Mouse (Mus musculus) gastrocnemius, postnatal 36 days (tissue): ENCODE measurements around the gene Zbtb8a. TPM values are rescaled to one million over a fixed set of nuclear protein-coding genes. Genes with fewer than 3 reads are reported as not detected.
"Not testable (repeated sequence)": the region's sequence is repeated elsewhere in the genome, so short reads cannot be mapped to it uniquely, and the experiment has no call there.

Experiments used
- DNase-seq, 2 experiments: peaks; one replicate each; pipeline ENCODE4 v3.0.0; 2022
- intact Hi-C: fragments of 180-260 bp; cut with DNase I; formaldehyde crosslinking; loops from one replicate; pipeline ENCODE4 v1.15.1; 2025
- long read RNA-seq, 2 experiments: library from polyadenylated mRNA; stranded (forward); transcript quantifications; one replicate each; pipeline ENCODE4 v2.0.0; 2021
- total RNA-seq, 2 experiments: library from RNA; stranded (reverse); gene quantifications; 2 replicates each; pipeline ENCODE4 v1.2.3; 2021

The Zbtb8a gene
- 1 to 10 TPM in 1 of 2 experiments, under 1 TPM in 1; 0.76 to 1.1 TPM for total RNA-seq
- long read RNA-seq, experiment 1, partial matches to known transcripts: 0 of 1 reads
- long read RNA-seq, experiment 1, other reads (novel, unspliced or antisense): 0 of 1 reads
- long read RNA-seq, experiment 2: 0 reads

DNA sequence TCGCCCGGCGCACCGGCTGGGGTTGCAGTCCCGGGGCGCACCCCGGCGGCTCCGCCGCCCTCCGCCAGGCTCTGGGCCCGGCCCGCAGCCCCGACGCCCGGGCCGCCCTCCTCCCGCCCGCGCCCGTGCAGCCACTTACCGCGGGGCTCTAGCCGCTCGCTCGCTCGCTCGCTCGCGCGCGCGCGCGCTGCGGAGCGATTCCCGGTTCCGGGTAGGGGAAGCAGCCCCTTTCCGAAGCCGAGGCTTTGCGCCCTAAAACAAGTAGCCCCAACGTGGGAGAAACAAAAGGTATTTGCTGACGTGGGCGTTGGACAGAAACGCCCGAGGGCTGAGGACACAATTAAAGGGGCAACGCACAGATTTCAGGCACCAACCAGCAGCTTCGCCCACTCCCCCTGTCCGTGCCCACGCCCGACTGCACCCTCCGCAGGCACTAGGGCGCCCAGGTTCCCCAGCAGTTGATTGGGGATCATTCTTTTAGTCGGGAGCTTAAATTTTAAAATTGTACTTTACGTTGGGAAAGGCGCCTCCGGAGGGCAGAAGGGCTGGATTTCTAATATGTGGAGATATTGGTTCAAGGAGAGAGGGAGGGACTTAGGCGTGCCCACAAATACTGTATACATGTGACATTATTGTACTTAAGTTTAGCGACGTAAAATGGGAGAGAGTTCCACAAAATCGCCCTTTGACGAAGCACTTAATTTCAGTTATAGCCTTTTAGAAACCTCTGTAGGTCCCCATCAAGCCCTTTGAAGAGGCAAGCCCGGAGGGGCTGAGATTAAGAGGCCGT, at the start of gene Zbtb8a:
Zbtb8a (minus strand) TSS at position 516 of the 790 bp plus-strand sequence.
- peak in 1 of 2 experiments; percentile 38 for DNase-seq
- intact Hi-C loops: no loop called here

DNA sequence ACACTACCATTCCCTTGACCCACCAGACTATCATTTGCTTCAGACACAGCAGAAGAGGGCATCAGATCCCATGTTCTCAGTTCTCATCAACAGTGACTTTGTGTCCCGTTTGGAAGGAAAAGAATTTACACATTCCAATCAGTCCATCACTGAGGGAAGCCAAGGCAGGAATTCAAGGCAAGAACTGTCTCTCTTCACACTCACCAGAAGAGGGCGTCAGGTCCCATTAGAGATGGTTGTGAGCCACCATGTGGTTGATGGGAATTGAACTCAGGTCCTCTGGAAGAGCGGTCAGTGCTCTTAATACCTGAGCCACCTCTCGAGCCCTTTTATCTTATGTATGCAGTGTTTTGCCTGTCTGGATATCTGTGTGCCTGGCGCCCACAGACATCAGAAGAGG, 40.4 kb upstream of the Zbtb8a start:
- intact Hi-C loops: no loop called here
- DNase-seq: no peak

DNA sequence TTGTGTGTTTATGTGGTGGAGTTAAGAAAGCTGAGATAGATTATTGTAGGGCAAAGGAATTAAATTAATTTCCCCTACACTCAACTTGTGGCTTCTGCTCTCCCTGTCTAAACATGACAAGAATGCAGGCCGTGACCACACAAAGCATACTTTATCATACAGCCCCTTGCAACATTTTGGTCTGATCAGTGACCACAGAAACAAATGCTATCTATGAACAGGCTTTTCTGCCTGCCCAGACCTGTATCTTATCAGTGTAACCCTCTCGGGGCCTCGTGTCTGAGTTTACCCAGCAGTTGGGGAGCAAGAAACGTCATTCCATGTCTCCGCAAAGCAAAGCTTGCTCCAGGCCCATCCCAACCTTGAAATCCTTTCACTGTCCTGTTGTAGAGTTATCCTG, 38.6 kb upstream of the Zbtb8a start:
- intact Hi-C loops: no loop called here
- no peak for DNase-seq

DNA sequence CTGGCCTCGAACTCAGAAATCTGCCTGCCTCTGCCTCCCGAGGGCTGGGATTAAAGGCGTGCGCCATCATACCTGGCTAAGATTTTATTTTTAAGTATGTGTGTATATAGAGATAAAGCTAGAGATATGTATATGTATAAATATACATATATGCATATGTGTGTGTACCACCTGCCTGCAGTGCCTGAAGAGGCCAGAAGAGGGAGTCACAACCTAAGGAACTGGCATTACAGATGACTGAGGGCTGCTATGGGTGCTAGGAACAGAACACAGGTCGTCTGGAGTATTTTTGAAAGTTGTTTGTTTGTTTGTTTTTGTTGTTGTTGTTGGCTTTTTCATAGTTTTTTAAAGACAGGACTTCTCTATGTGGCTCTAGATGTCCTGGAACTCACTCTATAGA, 38.0 kb upstream of the Zbtb8a start:
- DNase-seq: no peak
- intact Hi-C loops: no loop called here

DNA sequence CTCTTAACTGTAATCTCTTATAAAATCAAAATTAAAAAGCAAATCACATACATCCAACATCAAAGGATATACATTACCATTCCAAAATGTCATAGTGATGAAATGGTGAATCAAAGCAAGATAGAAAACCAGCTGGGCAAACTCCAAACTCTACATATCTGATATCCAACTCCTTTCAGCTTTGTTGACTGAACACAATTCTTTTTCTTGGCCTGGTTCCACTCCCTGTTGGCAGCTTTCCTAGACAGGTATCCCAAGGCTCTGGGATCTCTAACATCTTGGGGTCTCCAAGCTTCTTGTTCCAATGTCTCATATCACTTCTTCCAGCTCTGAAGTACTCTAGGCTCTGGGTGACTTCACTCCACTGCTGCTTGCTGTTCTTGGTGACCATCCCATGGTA, 33.1 kb upstream of the Zbtb8a start:
- no peak for DNase-seq
- intact Hi-C loops: no loop called here

DNA sequence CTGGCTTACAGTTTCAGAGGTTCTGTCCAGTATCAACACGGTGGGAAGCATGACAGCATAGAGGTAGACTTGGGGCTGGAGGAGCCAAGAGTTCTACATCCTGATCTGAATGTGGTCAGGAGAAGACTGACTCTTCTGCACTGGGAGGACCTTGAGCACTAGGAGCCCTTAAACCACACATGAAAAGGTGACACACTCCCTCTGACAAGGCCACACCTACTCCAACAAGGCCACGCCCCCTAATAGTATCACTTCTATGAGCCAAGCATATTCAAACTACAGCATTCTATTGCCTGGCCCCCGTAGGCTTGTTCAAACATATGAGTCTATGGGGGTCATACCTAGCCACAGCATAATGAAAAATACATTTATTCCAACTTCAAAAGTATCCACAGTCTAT, 32.6 kb upstream of the Zbtb8a start:
- intact Hi-C loops, DNase-seq: not testable (repeated sequence)

DNA sequence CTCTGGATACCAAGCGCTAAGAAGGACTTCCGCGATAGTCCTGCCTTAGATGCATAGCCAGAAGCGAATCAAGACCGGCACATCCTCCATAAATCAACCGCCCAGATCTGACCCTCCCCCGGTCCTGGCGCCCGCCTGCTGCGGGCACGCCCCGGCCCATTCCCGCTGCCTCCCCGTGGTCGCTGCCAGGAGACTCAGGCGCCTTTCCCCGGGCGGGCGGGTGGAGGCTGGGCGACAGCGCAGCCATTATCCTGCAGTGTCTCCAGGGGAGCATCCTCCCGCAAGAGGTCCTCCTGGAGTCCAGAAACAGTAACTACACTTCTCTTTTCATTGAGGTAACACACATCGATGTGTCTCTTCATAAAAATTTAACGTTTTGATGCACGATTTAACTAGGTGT, 28.5 kb upstream of the Zbtb8a start:
- intact Hi-C loops: no loop called here
- DNase-seq: peak; percentile 32 to 39

DNA sequence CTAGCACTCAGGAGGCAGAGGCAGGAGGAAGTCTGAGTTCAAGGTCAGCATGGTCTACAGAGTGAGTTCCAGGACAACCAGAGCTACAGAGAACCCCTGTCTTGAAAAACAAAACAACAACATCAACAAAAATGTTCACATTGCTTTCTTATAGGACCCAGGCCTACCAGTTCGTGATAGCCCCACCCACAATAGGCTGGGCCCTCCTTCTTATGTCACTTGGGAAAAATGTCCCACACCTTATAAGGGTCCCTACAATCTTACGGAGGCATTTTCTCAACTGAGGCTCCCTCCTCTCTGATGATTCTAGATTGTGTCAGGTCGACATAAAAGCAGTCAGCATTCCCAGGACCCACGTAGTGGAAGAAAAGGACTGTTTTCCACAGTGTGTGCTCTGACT, 21.9 kb upstream of the Zbtb8a start:
- no peak for DNase-seq
- intact Hi-C loops: no loop called here

DNA sequence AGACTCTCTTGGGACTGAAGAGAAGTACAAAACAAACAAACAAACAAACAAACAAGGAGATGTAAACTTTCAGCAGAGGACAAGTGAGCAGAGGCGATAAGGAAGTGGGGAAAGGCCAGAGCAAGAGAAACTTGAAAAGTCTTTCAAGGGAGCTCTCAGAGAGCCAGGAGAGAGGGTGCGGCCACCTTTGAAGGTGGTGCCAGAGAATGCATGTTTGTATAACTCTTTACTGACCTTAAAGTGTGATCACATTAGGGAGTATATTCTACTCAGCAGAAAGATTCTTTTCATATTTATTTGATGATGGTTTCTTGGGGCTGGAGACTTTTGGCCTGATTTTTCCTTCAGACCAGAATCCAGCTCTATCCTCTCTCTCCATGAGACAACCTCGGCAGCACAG, 19.0 kb upstream of the Zbtb8a start:
- DNase-seq: no peak
- intact Hi-C loops: no loop called here

DNA sequence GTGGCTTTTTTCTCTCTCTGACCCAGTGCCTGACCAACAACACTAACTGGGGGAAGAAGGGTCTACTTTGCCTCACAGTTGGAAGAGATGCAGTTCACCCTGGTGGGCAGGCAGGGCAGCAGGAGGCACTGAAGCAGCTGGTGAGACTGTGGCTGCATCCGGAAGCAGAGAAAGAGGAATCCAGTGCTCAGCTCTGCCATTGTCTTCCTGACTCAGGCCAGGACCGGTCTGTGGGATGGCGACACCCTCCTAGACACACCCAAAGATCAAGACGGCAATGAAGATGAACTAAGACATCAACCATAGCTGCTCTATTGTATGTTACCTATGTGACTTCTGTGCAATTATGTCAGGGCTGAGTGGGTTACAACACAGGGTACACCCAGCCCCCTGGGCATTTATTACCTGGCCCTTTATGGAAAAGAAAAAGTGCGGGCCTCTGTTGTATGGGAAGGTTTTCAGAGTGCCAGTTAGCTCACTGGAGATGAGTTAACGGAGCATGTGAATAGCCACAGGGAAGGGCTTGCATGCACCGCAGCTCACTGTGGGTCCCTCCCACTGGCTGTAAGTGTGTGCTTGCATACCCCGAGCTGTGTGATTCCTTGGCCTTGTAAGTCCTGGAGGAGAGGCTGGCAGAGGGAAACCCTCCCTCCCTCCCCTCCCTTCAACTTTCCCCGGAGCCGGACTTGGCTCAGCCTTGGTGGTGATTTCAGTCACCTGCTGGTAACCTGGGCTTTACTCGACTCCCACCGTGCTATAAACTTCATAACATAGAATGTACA, 16.4 kb upstream of the Zbtb8a start:
- DNase-seq: no peak
- intact Hi-C loops: no loop called here

DNA sequence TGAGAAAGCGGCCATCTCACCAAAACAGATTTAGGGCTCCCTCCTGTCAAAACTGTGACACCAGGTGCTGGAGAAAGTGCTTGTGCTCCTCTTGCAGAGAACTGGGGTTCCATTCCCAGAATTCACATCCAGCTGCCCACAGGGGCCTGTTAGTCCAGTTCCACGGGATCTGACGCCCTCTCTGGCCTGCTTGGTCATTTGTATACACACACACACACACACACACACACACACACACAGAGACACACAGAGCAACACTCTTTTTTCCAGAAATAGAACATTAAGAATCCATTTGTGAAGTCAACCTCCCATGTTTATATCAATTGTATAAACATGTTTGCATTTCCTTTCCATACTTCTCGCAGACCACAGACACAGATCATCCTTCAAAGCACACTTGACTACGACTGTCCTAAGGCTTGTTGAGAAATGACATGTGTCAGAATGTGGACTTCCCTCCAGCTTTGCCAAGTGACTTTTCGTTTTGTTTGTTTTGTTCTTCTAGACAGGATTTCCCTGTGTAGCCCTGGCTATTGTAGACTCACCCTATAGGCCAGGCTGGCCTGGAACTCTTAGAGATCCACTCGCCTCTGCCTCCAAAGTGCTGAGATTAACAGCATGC, 13.1 kb upstream of the Zbtb8a start:
- intact Hi-C loops: no loop called here

DNA sequence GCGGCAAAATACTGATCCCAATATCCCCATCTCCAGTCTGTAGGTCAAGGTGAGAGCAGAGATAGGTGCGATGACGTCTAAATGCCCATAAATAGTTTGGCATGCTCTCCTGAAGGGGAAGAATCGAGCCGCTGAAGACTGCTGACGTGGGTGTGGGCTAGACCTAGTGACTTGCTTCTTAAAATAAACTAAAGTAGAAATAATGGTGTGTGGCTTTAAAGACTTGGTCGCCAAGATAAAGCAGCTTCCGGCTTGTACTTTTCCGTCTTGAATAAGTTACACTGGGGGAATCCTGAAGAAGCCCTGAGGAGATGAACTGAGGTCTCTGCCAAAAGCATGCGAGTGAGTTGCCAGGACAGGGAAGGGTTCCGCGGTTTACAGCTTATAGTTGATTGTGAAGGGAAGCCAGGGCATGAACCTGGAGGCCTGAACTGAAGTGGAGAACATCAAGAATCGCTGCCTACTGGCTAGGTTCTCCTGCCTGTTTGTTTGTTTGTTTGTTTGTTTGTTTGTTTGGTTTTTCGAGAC, 12.4 kb upstream of the Zbtb8a start:
- intact Hi-C loops: no loop called here
- no peak for DNase-seq

More for the DNA sequence above, 13.1 kb upstream of the Zbtb8a start:
- no peak for DNase-seq

DNA sequence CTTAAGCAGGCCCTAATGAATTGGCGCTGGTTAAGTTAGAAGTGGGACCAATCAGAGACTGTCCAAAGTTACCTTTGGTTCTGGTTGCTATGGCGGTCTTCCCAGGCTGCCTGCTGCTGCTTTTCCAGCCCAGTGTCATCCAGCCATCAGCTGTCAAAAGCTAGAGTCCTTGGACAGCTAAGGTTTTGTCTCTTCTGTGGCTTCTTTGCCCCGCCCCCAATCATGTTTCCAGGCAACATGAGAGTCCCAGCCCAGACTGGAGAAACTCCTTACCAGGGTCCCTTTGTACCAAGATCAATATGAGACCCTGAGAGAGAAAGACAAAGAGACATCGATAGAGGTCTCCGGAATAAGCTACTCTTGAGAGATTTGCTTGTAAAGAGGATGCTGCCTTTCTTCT, 10.5 kb upstream of the Zbtb8a start:
- no peak for DNase-seq
- intact Hi-C loops: no loop called here

DNA sequence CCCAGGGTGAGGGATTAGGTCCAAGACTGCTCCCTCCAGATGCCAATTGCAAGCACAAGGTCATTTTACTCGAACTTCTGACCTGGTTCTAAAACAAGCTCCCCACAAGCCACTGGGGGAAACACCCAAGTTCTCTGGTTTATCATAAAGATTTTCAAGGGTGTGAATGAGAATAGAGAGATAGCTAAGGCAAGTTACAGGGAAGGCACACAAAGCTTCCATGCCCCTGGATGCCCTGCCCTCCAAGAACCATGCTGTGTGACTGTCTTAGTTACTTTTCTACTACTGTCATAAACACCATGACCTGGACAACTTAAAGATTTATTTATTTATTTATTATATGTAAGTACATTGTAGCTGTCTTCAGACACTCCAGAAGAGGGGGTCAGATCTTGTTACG, 9.1 kb upstream of the Zbtb8a start:
- intact Hi-C loops: no loop called here

DNA sequence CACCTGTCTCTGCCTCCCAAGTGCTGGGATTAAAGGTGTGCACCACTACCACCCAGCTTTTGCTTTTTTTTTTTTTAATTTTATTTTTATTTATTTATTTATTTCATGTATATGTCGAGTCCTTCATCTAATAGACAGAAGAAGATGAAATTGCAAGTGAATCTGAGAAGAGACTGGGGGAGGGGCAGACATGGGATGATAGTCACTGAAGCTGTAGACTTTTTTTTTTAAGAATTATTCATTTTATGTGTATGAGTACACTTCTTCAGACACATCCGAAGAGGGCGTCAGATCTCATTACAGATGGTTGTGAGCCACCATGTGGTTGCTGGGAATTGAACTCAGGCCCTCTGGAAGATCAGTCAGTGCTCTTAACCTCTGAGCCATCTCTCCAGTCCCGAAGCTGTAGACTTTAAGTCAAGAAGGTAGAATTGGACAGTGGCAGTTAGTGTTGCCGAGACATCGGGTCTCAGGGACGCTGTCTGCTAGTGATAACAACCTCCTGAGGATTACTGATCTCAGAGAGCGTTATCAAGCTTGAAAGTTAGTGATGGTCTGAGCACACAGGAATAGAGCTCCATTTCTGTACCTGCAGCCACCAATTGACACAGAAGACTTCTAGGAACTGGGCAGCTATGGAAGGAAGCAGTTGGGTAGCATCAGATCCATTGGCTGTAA, 8.5 kb upstream of the Zbtb8a start:
- no peak for DNase-seq
- intact Hi-C loops: no loop called here

More for the DNA sequence above, 9.1 kb upstream of the Zbtb8a start:
- DNase-seq: no peak

DNA sequence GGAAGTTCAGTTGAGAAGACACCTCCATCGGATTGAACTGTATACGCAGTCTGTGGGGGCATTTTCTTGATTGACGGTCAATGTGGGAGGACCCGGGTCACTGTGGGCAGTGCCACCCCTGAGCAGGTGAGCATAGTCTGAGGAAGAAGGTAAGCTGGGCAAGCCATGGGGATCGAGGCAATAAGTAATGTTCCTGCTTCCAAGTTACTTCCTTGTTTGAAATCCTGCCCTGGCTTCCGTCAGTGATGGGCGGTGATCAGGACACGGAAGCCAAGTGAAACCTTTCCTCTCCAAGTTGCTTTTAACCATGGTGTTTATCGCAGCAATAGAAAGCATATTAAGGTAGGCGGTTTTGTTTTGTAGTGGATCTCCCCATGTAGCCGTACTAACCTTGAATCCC, 7.8 kb upstream of the Zbtb8a start:
- intact Hi-C loops: no loop called here
- DNase-seq: no peak

DNA sequence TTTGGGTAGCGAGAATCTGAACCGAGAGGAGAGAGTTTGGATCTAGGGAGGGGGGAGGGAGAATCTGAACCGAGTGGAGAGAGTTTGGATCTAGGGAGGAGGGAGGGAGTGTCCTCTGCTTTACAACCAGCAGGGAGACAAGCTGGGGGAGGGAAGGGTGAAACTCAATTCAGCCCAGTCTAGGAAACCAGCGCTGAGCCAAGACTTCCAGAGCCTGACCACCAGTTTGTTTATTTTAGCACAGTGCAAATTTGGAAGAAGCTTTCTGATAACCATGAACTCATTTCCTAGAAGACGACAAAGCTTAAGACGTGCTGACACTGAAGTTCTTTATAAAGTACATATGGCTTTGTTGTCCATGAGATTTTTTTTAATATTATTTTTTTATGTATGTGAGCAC, 6.5 kb upstream of the Zbtb8a start:
- intact Hi-C loops: no loop called here
- no peak for DNase-seq

DNA sequence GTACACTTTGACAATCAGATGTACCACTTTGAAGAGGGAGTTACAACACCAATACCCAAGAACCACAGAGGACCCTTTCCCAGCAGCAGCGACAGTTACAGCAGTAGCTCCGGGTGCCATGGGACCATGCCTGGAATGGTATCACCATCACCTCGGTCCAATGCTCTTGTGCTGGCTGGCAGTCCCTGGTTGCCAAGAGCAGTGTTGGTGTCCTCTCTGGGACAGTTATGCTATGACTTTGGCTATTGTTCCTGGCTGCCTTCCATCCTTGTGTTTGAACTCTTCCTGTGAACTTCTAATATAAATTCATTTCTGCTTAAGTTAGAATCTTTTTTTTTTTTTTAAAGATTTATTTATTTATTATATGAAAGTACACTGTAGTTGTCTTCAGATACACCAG, 5.7 kb upstream of the Zbtb8a start:
- intact Hi-C loops: no loop called here
- DNase-seq: no peak

DNA sequence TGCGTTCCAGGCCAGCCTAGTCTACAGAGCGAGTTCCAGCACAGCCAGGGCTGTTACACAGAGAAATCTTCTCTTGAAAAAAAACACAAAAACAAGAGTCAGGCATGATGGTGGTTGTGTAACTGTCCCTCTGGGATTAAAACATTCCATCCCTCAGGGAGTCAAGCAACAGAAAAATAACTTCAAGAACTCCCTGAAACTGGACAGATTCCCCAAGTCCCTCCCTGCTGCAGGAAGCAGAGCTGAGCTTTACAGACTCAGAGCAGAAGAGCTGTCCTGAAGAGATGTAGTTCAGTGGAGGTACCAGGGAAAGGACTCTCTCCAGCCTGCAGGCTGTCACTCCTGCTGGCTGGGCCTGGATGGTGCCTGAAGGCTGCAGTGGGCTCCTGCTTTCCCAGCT, 4.6 kb upstream of the Zbtb8a start:
- no peak for DNase-seq
- intact Hi-C loops: no loop called here

DNA sequence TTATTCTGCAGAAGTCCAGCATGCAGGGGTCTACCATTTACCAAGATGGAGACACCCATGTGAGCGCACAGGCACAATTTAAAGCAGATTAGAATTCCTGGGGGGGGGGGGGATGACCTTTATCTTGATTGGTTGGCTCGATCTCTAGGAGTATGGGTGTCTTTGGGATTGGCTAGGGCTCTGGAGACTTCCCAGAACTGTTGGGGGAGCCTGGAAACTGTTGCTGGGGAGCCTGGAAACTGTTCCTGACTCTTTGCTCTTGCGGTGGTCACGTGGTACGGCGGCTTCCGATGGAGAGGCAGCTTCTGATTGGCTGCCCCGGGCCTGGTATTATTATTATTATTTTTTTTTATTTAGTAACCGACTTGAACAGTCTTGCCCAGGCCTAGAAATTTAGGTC, 4.1 kb upstream of the Zbtb8a start:
- intact Hi-C loops: no loop called here

DNA sequence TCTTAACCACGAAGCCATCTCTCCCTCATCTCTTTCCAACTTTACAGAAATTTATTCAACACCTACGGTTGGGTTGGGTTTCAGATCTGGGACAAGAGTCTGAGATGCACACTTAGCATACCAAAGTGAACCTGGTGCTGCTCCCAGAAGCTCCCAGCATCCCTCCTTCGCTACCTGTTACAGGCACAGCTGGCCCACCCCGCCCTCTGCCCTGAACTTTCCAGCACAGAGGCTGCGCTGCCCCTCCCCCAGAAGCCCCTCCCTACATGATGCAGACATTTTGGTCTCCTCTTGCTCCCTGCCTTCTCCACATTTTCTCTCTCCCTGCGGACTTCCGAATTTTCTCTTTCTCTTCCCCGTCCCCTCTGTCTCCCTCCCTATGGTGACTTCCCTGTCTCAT, 3.2 kb upstream of the Zbtb8a start:
- no peak for DNase-seq
- intact Hi-C loops: no loop called here

More for the DNA sequence above, 4.1 kb upstream of the Zbtb8a start:
- DNase-seq: no peak
